Mouse (Mus musculus) embryonic fibroblast, embryonic 13.5 days (primary cell): ENCODE results near the gene Nop58.

Source experiments
- CTCF ChIP-seq: IDR thresholded peaks from 2 replicates; pipeline ENCODE4 v1.5.1; 2011; ENCODE audit warnings: mild to moderate bottlenecking, control low read depth, low read length, moderate library complexity, borderline replicate concordance; ENCODE audit not compliant: insufficient read depth
- POLR2A ChIP-seq: IDR thresholded peaks from 2 replicates; pipeline ENCODE4 v1.6.1; 2011; ENCODE audit warnings: low read depth, mild to moderate bottlenecking, control low read depth, low read length, moderate library complexity

DNA sequence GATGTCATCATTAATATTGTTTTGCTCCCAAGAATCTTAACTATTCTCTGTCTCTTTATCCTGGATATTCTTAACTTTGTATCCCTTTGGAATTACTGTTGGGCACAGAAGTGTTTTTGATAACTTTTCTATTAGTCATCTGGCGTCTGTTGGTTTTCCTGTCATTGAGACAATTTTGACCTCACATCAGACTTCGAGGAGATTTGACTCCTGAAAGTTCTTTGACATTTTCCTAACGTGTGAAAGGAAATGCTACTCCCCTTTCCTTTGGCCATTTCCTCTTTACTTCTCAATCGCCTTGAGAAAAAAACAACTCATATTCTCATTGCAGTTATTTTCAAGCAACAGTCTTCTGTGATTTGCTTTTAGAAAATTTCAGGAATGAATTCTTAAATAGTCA is 80.5 kb downstream of the Nop58 start:
- TF ChIP-seq CTCF (no peak), POLR2A (no peak)
